Mouse (Mus musculus) hindbrain, embryonic 11.5 days (tissue): ENCODE data around the gene Fntb. TPM values are rescaled to one million over a fixed set of nuclear protein-coding genes. Genes with fewer than 3 reads are reported as not detected.
A peak's percentile ranks its signal among the peaks of the same experiment; 100 is the strongest.

Source experiments
- ATAC-seq: fragments of 200-750 bp; cut with Nextera tagmentation; 2 replicates; pipeline ENCODE4 v1.8.0; 2017; ENCODE audit warnings: mild to moderate bottlenecking, moderate TSS enrichment, moderate library complexity; ENCODE audit not compliant: low FRiP score
- DNase-seq: peaks from one replicate; pipeline ENCODE4 v3.0.0-alpha.2; 2015; ENCODE audit warnings: low spot score
- H3K27ac ChIP-seq: fragments of 300-500 bp; sonication (generic); 2 replicates; pipeline ENCODE4 v1.5.1; 2014; ENCODE audit warnings: mild to moderate bottlenecking, low read depth, low read length
- H3K27me3 ChIP-seq: fragments of 300-500 bp; sonication (generic); 2 replicates; pipeline ENCODE4 v1.6.1; 2014; ENCODE audit warnings: mild to moderate bottlenecking, low read length, moderate library complexity, mixed read lengths; ENCODE audit not compliant: control insufficient read depth, insufficient read depth
- H3K36me3 ChIP-seq: fragments of 300-500 bp; sonication (generic); 2 replicates; pipeline ENCODE4 v1.6.1; 2014; ENCODE audit warnings: mild to moderate bottlenecking, low read length, moderate library complexity, mixed read lengths; ENCODE audit not compliant: control insufficient read depth, insufficient read depth
- H3K4me1 ChIP-seq: fragments of 300-500 bp; sonication (generic); replicated peaks from 2 replicates; pipeline ENCODE4 v1.6.1; 2014; ENCODE audit warnings: low read length, mixed read lengths; ENCODE audit not compliant: control insufficient read depth, insufficient read depth
- H3K4me2 ChIP-seq: fragments of 300-500 bp; sonication (generic); replicated peaks from 2 replicates; pipeline ENCODE4 v1.6.1; 2014; ENCODE audit warnings: mild to moderate bottlenecking, low read depth, low read length
- H3K4me3 ChIP-seq: fragments of 300-500 bp; sonication (generic); 2 replicates; pipeline ENCODE4 v1.5.1; 2014; ENCODE audit warnings: low read depth, low read length
- H3K9ac ChIP-seq: fragments of 300-500 bp; sonication (generic); 2 replicates; pipeline ENCODE4 v1.6.1; 2014; ENCODE audit warnings: low read depth, low read length
- H3K9me3 ChIP-seq: fragments of 300-500 bp; sonication (generic); 2 replicates; pipeline ENCODE4 v1.6.1; 2016; ENCODE audit warnings: low read length; ENCODE audit not compliant: control insufficient read depth
- WGBS: fragments of 180-500 bp; shearing (Covaris S2); extraction: QIAGEN DNeasy Blood & Tissue Kit; methylation state at CpG from one replicate; pipeline ENCODE4 v1.1.7; 2014; 5-methylcytosine and 5-hydroxymethylcytosine counted together
- polyA plus RNA-seq: library from polyadenylated mRNA; unstranded; fragments of >200 nt; fragmentation: Nextera tagmentation; extraction: Ambion mirVana; gene quantifications from 2 replicates; pipeline ENCODE4 v1.2.1, GENCODE M21; 2014

Fntb gene
- polyA plus RNA-seq, 1 experiment from 2014 or later = 42.5 TPM

DNA sequence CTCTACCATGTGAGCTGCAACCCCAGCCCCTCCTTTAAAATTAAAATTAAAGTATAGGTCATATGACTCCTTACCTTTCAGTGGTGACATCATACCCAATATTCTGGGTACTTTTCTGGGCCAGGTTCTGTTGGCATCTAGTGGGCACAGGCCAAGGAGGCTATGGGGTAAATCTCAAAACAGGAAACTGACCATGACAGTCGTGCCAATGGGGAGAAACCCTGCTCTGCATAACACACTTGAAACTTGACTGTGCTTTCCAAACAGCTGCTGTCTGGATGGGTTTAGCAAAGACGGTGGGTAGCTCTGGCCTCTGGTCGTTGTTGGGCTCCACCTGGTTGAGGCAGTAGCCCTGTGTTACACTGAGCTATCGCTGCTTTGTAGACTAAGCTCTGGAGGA, 114.7 kb downstream of the Fntb start:
- Histone ChIP-seq H3K27me3 (no peaks in the 10 kb centered on the region), H3K4me1 (no peaks in the 10 kb centered on the region), H3K4me2 (no peak overlapping the region), H3K36me3 (no peaks in the 10 kb centered on the region), H3K4me3 (no peak overlapping the region), H3K9me3 (no peaks in the 10 kb centered on the region), H3K9ac (no peak overlapping the region), H3K27ac (no peak overlapping the region)
- no peak for ATAC-seq
- DNase-seq = no peak
- 90% methylated on average over 4 of the region's 4 CpGs for WGBS

DNA sequence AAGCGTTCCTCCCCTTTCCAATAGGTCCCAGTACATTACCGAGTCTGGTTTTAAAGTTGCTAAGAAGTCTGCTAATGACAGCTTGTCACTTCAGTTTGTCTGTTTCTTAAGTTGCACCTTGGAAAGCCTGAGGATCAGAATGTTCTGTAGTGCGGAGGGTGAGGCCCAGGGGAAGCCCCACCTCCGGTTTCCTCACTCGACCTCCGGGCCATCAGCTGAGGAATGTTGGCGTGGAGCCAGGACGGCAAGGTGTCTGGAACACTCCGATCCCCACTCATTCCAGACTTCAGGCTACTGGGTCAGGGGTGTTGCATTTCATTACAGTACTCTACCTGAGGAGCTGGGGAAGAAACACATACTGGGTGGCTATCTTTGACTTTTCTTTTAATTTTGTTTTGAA, 118.4 kb downstream of the Fntb start:
- 82% methylated on average over 9 of the region's 9 CpGs for WGBS
- H3K36me3 ChIP-seq = no peaks in the 10 kb centered on the region
- H3K4me1 ChIP-seq = no peaks in the 10 kb centered on the region
- ATAC-seq (no peak), DNase-seq (peak; percentile 9)
- H3K4me3 ChIP-seq = no peak overlapping the region
- H3K4me2 ChIP-seq = no peak overlapping the region
- no peaks in the 10 kb centered on the region for H3K27me3 ChIP-seq
- H3K27ac ChIP-seq = no peak overlapping the region
- no peak overlapping the region for H3K9ac ChIP-seq
- no peaks in the 10 kb centered on the region for H3K9me3 ChIP-seq

DNA sequence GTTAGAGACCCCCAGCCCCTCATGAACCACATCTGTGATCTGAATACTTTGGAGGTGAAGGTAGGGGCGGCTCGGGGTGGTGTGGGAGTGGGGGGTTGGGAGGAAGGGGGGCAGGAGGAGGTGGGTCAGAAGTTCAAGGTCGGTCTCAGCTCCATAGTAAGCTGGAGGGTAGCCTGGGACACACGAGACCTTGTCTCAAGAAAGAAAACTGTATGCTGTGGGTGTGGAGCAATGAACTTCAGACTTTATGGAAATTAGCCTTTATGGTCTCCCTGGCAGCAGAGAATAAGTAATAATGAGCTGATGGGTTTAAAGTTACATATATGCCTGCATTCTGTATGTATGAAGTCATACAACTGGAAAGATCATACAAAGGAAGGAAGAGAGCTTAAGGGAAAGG, 119.7 kb downstream of the Fntb start:
- Histone ChIP-seq H3K9me3 (no peaks in the 10 kb centered on the region), H3K36me3 (no peaks in the 10 kb centered on the region)
- WGBS = 85% methylated on average over 4 of the region's 4 CpGs

DNA sequence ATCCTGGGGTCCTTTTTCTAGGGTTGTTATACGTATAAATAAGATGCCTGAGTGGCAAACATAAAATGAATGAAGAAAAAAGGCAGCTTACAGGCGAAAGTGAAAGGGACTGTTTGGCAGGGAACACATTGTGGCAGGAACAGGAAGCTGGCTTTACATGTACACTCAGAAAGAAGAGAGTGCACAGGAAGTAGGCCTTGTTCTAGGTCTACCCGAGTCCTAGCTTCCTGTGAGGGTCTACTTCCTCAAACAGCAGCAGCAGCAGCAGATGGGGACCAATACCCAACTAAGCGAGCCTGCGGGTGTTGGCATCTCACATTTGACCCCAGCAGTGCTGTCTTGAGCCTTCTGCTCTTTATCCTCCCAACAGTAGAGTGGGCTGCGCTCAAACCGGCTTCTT, 121.4 kb downstream of the Fntb start:
- no peak overlapping the region for H3K9ac ChIP-seq
- H3K4me3 ChIP-seq = no peak overlapping the region
- 83% methylated on average over 7 of the region's 7 CpGs for WGBS
- H3K4me2 ChIP-seq = no peak overlapping the region
- H3K36me3 ChIP-seq = no peaks in the 10 kb centered on the region
- H3K9me3 ChIP-seq = no peaks in the 10 kb centered on the region
- DNase-seq (no peak), ATAC-seq (no peak)
- no peaks in the 10 kb centered on the region for H3K27me3 ChIP-seq
- H3K27ac ChIP-seq = no peak overlapping the region
- H3K4me1 ChIP-seq = no peaks in the 10 kb centered on the region

More for the DNA sequence above, 119.7 kb downstream of the Fntb start:
- DNase-seq = no peak
- ATAC-seq = no peak
- Histone ChIP-seq H3K27ac (no peak overlapping the region), H3K4me3 (no peak overlapping the region), H3K4me2 (no peak overlapping the region), H3K9ac (no peak overlapping the region), H3K27me3 (no peaks in the 10 kb centered on the region), H3K4me1 (no peaks in the 10 kb centered on the region)

DNA sequence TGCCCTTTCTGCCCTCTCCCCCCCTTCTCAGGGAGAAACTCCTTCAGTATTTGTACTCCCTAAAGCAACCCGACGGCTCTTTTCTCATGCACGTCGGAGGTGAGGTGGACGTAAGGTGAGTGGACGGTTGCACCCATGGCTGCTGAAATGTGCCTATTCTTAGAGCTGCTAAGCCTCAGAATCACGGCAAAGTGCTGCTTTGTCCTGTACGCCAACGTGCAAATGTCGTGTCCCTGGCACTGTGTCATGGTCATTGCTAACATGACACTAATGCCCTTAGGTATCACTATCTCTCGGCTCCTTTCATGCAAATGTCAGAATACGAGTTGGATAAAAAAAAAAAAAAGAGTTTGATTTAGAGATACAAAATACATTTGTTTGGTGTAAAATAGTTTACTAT, 122.6 kb downstream of the Fntb start:
- H3K27me3 ChIP-seq = no peaks in the 10 kb centered on the region
- H3K4me2 ChIP-seq = no peak overlapping the region
- no peaks in the 10 kb centered on the region for H3K9me3 ChIP-seq
- whole genome bisulfite sequencing = 96% methylated on average over 12 of the region's 12 CpGs
- H3K27ac ChIP-seq = no peak overlapping the region
- ATAC-seq = no peak
- DNase-seq = no peak
- no peak overlapping the region for H3K4me3 ChIP-seq
- no peak overlapping the region for H3K9ac ChIP-seq
- no peaks in the 10 kb centered on the region for H3K36me3 ChIP-seq
- no peaks in the 10 kb centered on the region for H3K4me1 ChIP-seq

DNA sequence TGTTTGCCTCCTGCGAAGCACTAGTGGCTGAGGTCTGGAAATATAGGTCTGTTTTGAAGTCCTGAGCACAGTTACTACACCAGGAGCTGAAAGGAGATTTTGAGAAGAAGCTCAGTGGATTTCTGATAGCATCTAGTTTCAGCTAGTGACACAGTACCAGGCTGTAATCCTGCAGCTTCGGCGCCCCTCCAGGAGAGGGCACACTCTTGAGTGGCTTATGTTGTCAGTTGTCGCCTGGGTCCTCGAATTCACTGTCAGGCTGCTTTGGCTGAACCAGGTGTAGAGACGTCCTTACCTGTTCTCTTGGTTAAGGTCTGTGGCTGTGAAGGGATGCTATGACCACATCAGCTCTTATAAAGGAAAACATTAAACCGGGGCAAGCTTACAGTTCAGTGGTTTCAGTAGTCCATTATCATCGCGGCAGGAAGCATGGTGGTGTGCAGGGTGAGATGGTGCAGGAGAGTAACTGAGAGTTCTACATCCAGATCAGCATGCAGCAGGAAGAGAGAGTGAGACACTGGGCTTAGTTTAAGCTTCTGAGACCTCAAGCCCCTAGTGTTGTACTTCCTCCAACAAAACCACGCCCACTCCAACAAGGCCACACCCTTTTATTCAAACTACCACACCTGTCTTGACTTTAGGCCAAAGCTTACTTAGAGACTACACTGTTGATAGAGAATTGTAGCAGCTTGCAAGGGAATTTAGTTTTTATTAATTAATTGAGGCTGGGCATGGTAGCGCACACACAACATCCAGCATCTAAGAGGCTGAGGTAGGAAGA, 124.2 kb downstream of the Fntb start:
- Histone ChIP-seq H3K27ac (no peak overlapping the region), H3K4me1 (no peaks in the 10 kb centered on the region), H3K27me3 (no peaks in the 10 kb centered on the region), H3K36me3 (no peaks in the 10 kb centered on the region), H3K9me3 (no peaks in the 10 kb centered on the region), H3K4me3 (no peak overlapping the region), H3K9ac (no peak overlapping the region), H3K4me2 (no peak overlapping the region)
- WGBS = 91% methylated on average over 11 of the region's 11 CpGs
- DNase-seq (no peak), ATAC-seq (no peak)

DNA sequence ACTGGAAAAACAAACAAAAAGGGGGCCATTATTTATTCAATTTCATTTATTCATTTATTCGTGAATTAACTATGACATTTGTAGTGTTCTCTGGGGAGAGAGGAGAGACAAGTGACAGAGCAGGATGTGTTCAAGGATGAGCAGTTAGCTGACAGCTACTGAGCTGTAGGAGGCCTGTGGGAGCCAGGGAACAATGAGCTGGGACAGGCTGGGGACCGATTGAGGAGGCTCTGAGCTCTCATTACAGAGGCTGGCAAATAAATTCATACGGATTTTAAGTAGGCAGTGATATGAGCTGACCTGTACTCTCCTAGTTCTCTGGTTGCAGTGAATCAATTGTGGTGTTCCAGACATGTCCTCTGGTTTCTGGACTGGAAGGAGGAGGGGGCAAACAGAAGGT, 125.8 kb downstream of the Fntb start:
- 63% methylated on average over 3 of the region's 3 CpGs for WGBS
- H3K4me3 ChIP-seq = no peak overlapping the region
- no peaks in the 10 kb centered on the region for H3K27me3 ChIP-seq
- no peaks in the 10 kb centered on the region for H3K9me3 ChIP-seq
- no peaks in the 10 kb centered on the region for H3K4me1 ChIP-seq
- no peak overlapping the region for H3K27ac ChIP-seq
- no peaks in the 10 kb centered on the region for H3K36me3 ChIP-seq
- H3K9ac ChIP-seq = no peak overlapping the region
- H3K4me2 ChIP-seq = no peak overlapping the region
- no peak for DNase-seq
- ATAC-seq = no peak

DNA sequence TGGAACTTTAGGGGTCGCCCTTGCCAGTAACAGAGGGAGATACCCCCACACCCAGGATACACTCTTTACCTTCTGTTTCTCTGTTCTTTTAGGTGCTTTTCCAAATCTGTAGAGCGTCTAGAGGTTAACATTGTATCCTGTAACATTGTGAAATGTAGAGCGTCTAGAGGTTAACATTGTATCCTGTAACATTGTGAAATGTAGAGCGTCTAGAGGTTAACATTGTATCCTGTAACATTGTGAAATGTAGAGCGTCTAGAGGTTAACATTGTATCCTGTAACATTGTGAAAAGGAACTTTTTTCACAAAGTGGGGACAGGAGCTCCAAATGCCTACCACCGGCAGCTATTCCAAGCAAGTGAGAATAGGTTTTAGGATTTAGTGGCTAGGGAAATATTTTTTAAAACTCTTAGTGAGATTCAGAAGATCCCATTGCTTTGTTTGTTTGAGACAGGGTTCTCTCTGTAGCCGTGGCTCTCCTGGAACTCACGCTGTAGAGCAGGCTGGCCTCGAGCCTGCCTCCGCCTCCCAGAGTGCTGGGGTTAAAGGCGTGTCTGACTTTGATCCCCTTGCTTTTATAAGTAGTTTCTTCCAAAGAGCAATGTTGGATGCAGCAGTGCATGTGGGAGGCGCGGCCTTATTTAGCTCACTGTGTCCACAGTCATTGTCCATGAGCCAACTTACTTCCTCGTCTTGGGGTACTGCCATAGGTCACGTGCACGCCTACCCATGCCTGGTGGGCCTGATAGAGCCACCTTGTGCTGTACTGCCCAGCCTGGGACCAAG, 127.7 kb downstream of the Fntb start:
- Histone ChIP-seq H3K4me2 (no peak overlapping the region), H3K4me1 (no peaks in the 10 kb centered on the region), H3K4me3 (no peak overlapping the region), H3K27ac (no peak overlapping the region), H3K9me3 (no peaks in the 10 kb centered on the region), H3K9ac (no peak overlapping the region), H3K36me3 (no peaks in the 10 kb centered on the region), H3K27me3 (no peaks in the 10 kb centered on the region)
- DNase-seq (no peak), ATAC-seq (no peak)
- 91% methylated on average over 16 of the region's 16 CpGs for WGBS
